Mouse (Mus musculus) limb, embryonic 15.5 days (tissue): ENCODE data around the gene Plcg2. TPM values are rescaled to one million over a fixed set of nuclear protein-coding genes. Genes with fewer than 3 reads are reported as not detected.
A peak's percentile ranks its signal among the peaks of the same experiment; 100 is the strongest.

Source experiments
- ATAC-seq: fragments of 200-750 bp; cut with Nextera tagmentation; 2 replicates; pipeline ENCODE4 v1.8.0; 2017; ENCODE audit warnings: low read depth, moderate TSS enrichment; ENCODE audit not compliant: insufficient number of reproducible peaks, low FRiP score, low TSS enrichment
- H3K27ac ChIP-seq: fragments of 300-500 bp; sonication (generic); 2 replicates; pipeline ENCODE4 v1.5.1; 2015; ENCODE audit warnings: moderate library complexity, mild to moderate bottlenecking, inconsistent platforms
- H3K27me3 ChIP-seq: fragments of 300-500 bp; sonication (generic); 2 replicates; pipeline ENCODE4 v1.6.1; 2015; ENCODE audit warnings: inconsistent platforms
- H3K36me3 ChIP-seq: fragments of 300-500 bp; sonication (generic); 2 replicates; pipeline ENCODE4 v1.6.1; 2015; ENCODE audit warnings: inconsistent platforms
- H3K4me1 ChIP-seq: fragments of 300-500 bp; sonication (generic); 2 replicates; pipeline ENCODE4 v1.6.1; 2015; ENCODE audit warnings: inconsistent platforms
- H3K4me2 ChIP-seq: fragments of 300-500 bp; sonication (generic); 2 replicates; pipeline ENCODE4 v1.6.1; 2015; ENCODE audit warnings: mild to moderate bottlenecking, inconsistent platforms
- H3K4me3 ChIP-seq: fragments of 300-500 bp; sonication (generic); 2 replicates; pipeline ENCODE4 v1.5.1; 2015; ENCODE audit warnings: mild to moderate bottlenecking, inconsistent platforms
- H3K9ac ChIP-seq: fragments of 300-500 bp; sonication (generic); 2 replicates; pipeline ENCODE4 v1.6.1; 2015; ENCODE audit warnings: inconsistent platforms
- H3K9me3 ChIP-seq: fragments of 300-500 bp; sonication (generic); 2 replicates; pipeline ENCODE4 v1.6.1; 2016; ENCODE audit warnings: inconsistent platforms
- WGBS: fragments of 180-500 bp; shearing (Covaris S2); methylation state at CpG from one replicate; pipeline ENCODE4 v1.1.7; 2015; 5-methylcytosine and 5-hydroxymethylcytosine counted together
- polyA plus RNA-seq: library from polyadenylated mRNA; unstranded; fragments of >200 nt; fragmentation: Nextera tagmentation; extraction: Ambion mirVana; gene quantifications from 2 replicates; pipeline ENCODE4 v1.2.1, GENCODE M21; 2015

Plcg2 gene
- polyA plus RNA-seq, 1 experiment from 2014 or later, result 3.8 TPM

GRCm38 (mm10) chr8:117604101-117604500 is 106.0 kb downstream of the Plcg2 start:
- H3K9me3 ChIP-seq, result no peaks in the 10 kb centered on the region
- H3K4me2 ChIP-seq, result no peak overlapping the region
- no peak for ATAC-seq
- no peak overlapping the region for H3K4me3 ChIP-seq
- no peaks in the 10 kb centered on the region for H3K4me1 ChIP-seq
- no peak overlapping the region for H3K27ac ChIP-seq
- 83% methylated on average over 12 of the region's 12 CpGs for WGBS
- no peaks in the 10 kb centered on the region for H3K27me3 ChIP-seq
- H3K9ac ChIP-seq, result no peak overlapping the region
- no peaks in the 10 kb centered on the region for H3K36me3 ChIP-seq

- Histone ChIP-seq H3K9ac (no peak overlapping the region), H3K4me2 (no peak overlapping the region), H3K4me1 (no peaks in the 10 kb centered on the region), H3K36me3 (no peaks in the 10 kb centered on the region), H3K27me3 (no peaks in the 10 kb centered on the region), H3K9me3 (no peaks in the 10 kb centered on the region), H3K27ac (no peak overlapping the region), H3K4me3 (no peak overlapping the region)
- 88% methylated on average over 14 of the region's 14 CpGs for WGBS
- no peak for ATAC-seq
These were observed 106.6 kb downstream of the Plcg2 start for GRCm38 (mm10) chr8:117604671-117605070.

- H3K4me2 ChIP-seq, result no peak overlapping the region
- no peak overlapping the region for H3K9ac ChIP-seq
- no peaks in the 10 kb centered on the region for H3K9me3 ChIP-seq
- no peak overlapping the region for H3K4me3 ChIP-seq
- H3K27me3 ChIP-seq, result no peaks in the 10 kb centered on the region
- ATAC-seq, result no peak
- WGBS, result 81% methylated on average over 8 of the region's 8 CpGs
- H3K27ac ChIP-seq, result no peak overlapping the region
- no peaks in the 10 kb centered on the region for H3K4me1 ChIP-seq
- no peaks in the 10 kb centered on the region for H3K36me3 ChIP-seq
These were observed 107.1 kb downstream of the Plcg2 start for GRCm38 (mm10) chr8:117605201-117605600.

GRCm38 (mm10) chr8:117610506-117610905 is 112.4 kb downstream of the Plcg2 start:
- no peak overlapping the region for H3K4me2 ChIP-seq
- WGBS, result 93% methylated on average over 10 of the region's 10 CpGs
- no peak overlapping the region for H3K27ac ChIP-seq
- H3K4me1 ChIP-seq, result no peaks in the 10 kb centered on the region
- no peaks in the 10 kb centered on the region for H3K27me3 ChIP-seq
- no peak for ATAC-seq
- H3K9me3 ChIP-seq, result no peaks in the 10 kb centered on the region
- no peak overlapping the region for H3K9ac ChIP-seq
- H3K4me3 ChIP-seq, result no peak overlapping the region
- H3K36me3 ChIP-seq, result no peaks in the 10 kb centered on the region

GRCm38 (mm10) chr8:117612861-117613260 is 114.8 kb downstream of the Plcg2 start:
- H3K9me3 ChIP-seq, result no peaks in the 10 kb centered on the region
- H3K36me3 ChIP-seq, result no peaks in the 10 kb centered on the region
- WGBS, result 83% methylated on average over 12 of the region's 12 CpGs
- no peak overlapping the region for H3K9ac ChIP-seq
- no peak overlapping the region for H3K4me3 ChIP-seq
- H3K27ac ChIP-seq, result no peak overlapping the region
- no peaks in the 10 kb centered on the region for H3K27me3 ChIP-seq
- H3K4me1 ChIP-seq, result no peaks in the 10 kb centered on the region
- ATAC-seq, result no peak
- H3K4me2 ChIP-seq, result no peak overlapping the region

GRCm38 (mm10) chr8:117626040-117626838 is 128.1 kb downstream of the Plcg2 start:
- no peak overlapping the region; the same call in 1 of the 2 replicates for H3K4me2 ChIP-seq
- H3K27ac ChIP-seq, result no peak overlapping the region
- WGBS, result 64% methylated on average over 14 of the region's 14 CpGs
- H3K9me3 ChIP-seq, result no peaks in the 10 kb centered on the region
- no peaks in the 10 kb centered on the region for H3K36me3 ChIP-seq
- H3K4me1 ChIP-seq, result no peaks in the 10 kb centered on the region
- no peak overlapping the region for H3K4me3 ChIP-seq
- no peak overlapping the region for H3K9ac ChIP-seq
- H3K27me3 ChIP-seq, result no peaks in the 10 kb centered on the region; the same call in 1 of the 2 replicates
- 0 out of 2 replicates have a peak, but pooled peaks have one; percentile 24 for ATAC-seq

- H3K9ac ChIP-seq, result no peak overlapping the region
- no peak overlapping the region for H3K4me3 ChIP-seq
- no peak for ATAC-seq
- no peaks in the 10 kb centered on the region; the same call in 1 of the 2 replicates for H3K27me3 ChIP-seq
- H3K4me1 ChIP-seq, result no peaks in the 10 kb centered on the region
- 66% methylated on average over 9 of the region's 9 CpGs for WGBS
- no peaks in the 10 kb centered on the region for H3K9me3 ChIP-seq
- no peak overlapping the region for H3K4me2 ChIP-seq
- H3K36me3 ChIP-seq, result no peaks in the 10 kb centered on the region
- no peak overlapping the region for H3K27ac ChIP-seq
These were observed 129.0 kb downstream of the Plcg2 start for GRCm38 (mm10) chr8:117627096-117627495.

- Histone ChIP-seq H3K36me3 (no peaks in the 10 kb centered on the region), H3K4me1 (no peaks in the 10 kb centered on the region), H3K4me2 (no peak overlapping the region), H3K27me3 (no peaks in the 10 kb centered on the region), H3K27ac (no peak overlapping the region), H3K4me3 (no peak overlapping the region), H3K9ac (no peak overlapping the region), H3K9me3 (no peaks in the 10 kb centered on the region)
- WGBS, result 82% methylated on average over 5 of the region's 5 CpGs
- no peak for ATAC-seq
These were observed 134.4 kb downstream of the Plcg2 start for GRCm38 (mm10) chr8:117632532-117632931.

GRCm38 (mm10) chr8:117634406-117634805 is 136.3 kb downstream of the Plcg2 start:
- Histone ChIP-seq H3K9ac (no peak overlapping the region), H3K36me3 (no peaks in the 10 kb centered on the region), H3K9me3 (no peaks in the 10 kb centered on the region), H3K27me3 (no peaks in the 10 kb centered on the region), H3K4me3 (no peak overlapping the region), H3K4me1 (no peaks in the 10 kb centered on the region), H3K27ac (no peak overlapping the region), H3K4me2 (no peak overlapping the region)
- no peak for ATAC-seq
- WGBS, result 74% methylated on average over 7 of the region's 7 CpGs

GRCm38 (mm10) chr8:117637462-117637861 is 139.4 kb downstream of the Plcg2 start:
- Histone ChIP-seq H3K9ac (no peak overlapping the region), H3K4me2 (no peak overlapping the region), H3K27ac (no peak overlapping the region), H3K4me1 (no peaks in the 10 kb centered on the region), H3K27me3 (no peaks in the 10 kb centered on the region), H3K9me3 (no peaks in the 10 kb centered on the region), H3K4me3 (no peak overlapping the region), H3K36me3 (no peaks in the 10 kb centered on the region)
- no peak for ATAC-seq
- 74% methylated on average over 3 of the region's 3 CpGs for WGBS

GRCm38 (mm10) chr8:117639631-117640030 is 141.5 kb downstream of the Plcg2 start:
- Histone ChIP-seq H3K27me3 (no peaks in the 10 kb centered on the region), H3K4me2 (no peak overlapping the region), H3K27ac (no peak overlapping the region), H3K4me1 (no peaks in the 10 kb centered on the region), H3K36me3 (no peaks in the 10 kb centered on the region), H3K4me3 (no peak overlapping the region), H3K9ac (no peak overlapping the region), H3K9me3 (no peaks in the 10 kb centered on the region)
- no peak for ATAC-seq
- WGBS, result 91% methylated on average over 9 of the region's 9 CpGs

- H3K4me2 ChIP-seq, result no peak overlapping the region
- H3K4me3 ChIP-seq, result no peak overlapping the region
- no peak for ATAC-seq
- no peaks in the 10 kb centered on the region for H3K36me3 ChIP-seq
- no peaks in the 10 kb centered on the region for H3K9me3 ChIP-seq
- WGBS, result 72% methylated on average over 5 of the region's 5 CpGs
- no peak overlapping the region for H3K9ac ChIP-seq
- H3K27ac ChIP-seq, result no peak overlapping the region
- no peaks in the 10 kb centered on the region for H3K27me3 ChIP-seq
- no peaks in the 10 kb centered on the region for H3K4me1 ChIP-seq
These were observed 147.4 kb downstream of the Plcg2 start for GRCm38 (mm10) chr8:117645486-117645885.
